ENCODE assay signal across 8 mouse cellular contexts in genomic region chr8:122284659-122285261, GRCm38 (mm10). TPM values are rescaled to one million over a fixed set of nuclear protein-coding genes. Genes with fewer than 3 reads are reported as not detected.
DNase-seq lines count a peak whose midpoint lies in the region; ATAC-seq and TF ChIP-seq lines count a peak whose summit lies in the region.

No protein-coding gene starts in this region.

- TF ChIP-seq CTCF in CH12.LX (conservative IDR thresholded peaks at IDR 0.05 in 1 of 2, IDR thresholded peaks at IDR 0.05 in 1 of 2; ENCODE audit: low read depth in 2 of 2, low read length in 2 of 2) = no peak
- no peak for TF ChIP-seq CTCF in thymus, adult 2 months (IDR thresholded peaks at IDR 0.05; ENCODE audit: borderline replicate concordance, control insufficient read depth, extremely low read depth, insufficient read depth, low read length, poor library complexity)

- peaks cover 41 to 57% of the 10 kb centered on the region in 2 experiments for H3K4me1 ChIP-seq in CH12.LX (ENCODE audit: control insufficient read depth in 1 of 2, insufficient read depth in 2 of 2)
- H3K4me1 ChIP-seq in erythroblast, embryonic 14.5 days (ENCODE audit: control insufficient read depth) = peaks cover 79% of the 10 kb centered on the region
- H3K4me1 ChIP-seq in kidney, embryonic 16.5 days (ENCODE audit: insufficient read depth, low read length) = peaks cover 51% of the 10 kb centered on the region
- H3K4me1 ChIP-seq in midbrain, embryonic 10.5 days = peaks cover 82% of the 10 kb centered on the region
- peaks cover 62% of the 10 kb centered on the region for H3K4me1 ChIP-seq in thymus, adult 2 months (replicated peaks; ENCODE audit: control insufficient read depth, insufficient read depth, low read length)

- peak overlapping the region; percentile 73 for H3K9ac ChIP-seq in CH12.LX (ENCODE audit: insufficient read depth, low read depth)
- H3K9ac ChIP-seq in kidney, embryonic 16.5 days (replicated peaks; ENCODE audit: low read length) = peak overlapping the region; percentile 79

- peak; percentile 89 for TF ChIP-seq EP300 in CH12.LX (IDR thresholded peaks at IDR 0.05; ENCODE audit: low read length)

- 5% methylated on average over 21 of the region's 21 CpGs for WGBS in kidney, embryonic 16.5 days
- WGBS in midbrain, embryonic 10.5 days = 4% methylated on average over 21 of the region's 21 CpGs
- under 1% methylated on average over 21 of the region's 21 CpGs for WGBS in thymus, adult 2 months

- TF ChIP-seq RAD21 in CH12.LX (IDR thresholded peaks at IDR 0.05; ENCODE audit: low read depth, low read length) = no peak; the same call in none of the 2 replicates

- intact Hi-C loops in left cerebral cortex, postnatal 25 days (cut with DNase I) = loop anchor here (10.0 kb wide), 1 partner anchor 160 kb away; the partner anchor contains the start of gene Mvd

- peak overlapping the region; percentile 99 for H3K27ac ChIP-seq in CH12.LX (ENCODE audit: insufficient read depth, low read depth)
- peak overlapping the region; percentile 74 for H3K27ac ChIP-seq in kidney, embryonic 16.5 days (ENCODE audit: low read length)
- peak overlapping the region; percentile 83 for H3K27ac ChIP-seq in midbrain, embryonic 10.5 days (replicated peaks)
- peak overlapping the region; percentile 69 for H3K27ac ChIP-seq in thymus, adult 2 months (ENCODE audit: control insufficient read depth, insufficient read depth, low read length)

- TF ChIP-seq POLR2A in CH12.LX (IDR thresholded peaks at IDR 0.05; ENCODE audit: low read depth, low read length) = no peak
- no peak for TF ChIP-seq POLR2A in thymus, adult 2 months (IDR thresholded peaks at IDR 0.05; ENCODE audit: control insufficient read depth, extremely low read depth, insufficient read depth, low read length, poor library complexity)

- H3K79me2 ChIP-seq in CH12.LX (replicated peaks; ENCODE audit: control insufficient read depth, extremely low read depth, insufficient read depth, poor library complexity, severe bottlenecking) = peaks cover 34% of the 10 kb centered on the region

- H3K27me3 ChIP-seq in CH12.LX (replicated peaks) = no peaks in the 10 kb centered on the region
- H3K27me3 ChIP-seq in erythroblast, embryonic 14.5 days (ENCODE audit: control insufficient read depth) = no peaks in the 10 kb centered on the region
- H3K27me3 ChIP-seq in kidney, embryonic 16.5 days (ENCODE audit: insufficient read depth, low read length) = 0 out of 2 replicates have a peak, but pooled peaks cover 4% of the 10 kb centered on the region
- H3K27me3 ChIP-seq in midbrain, embryonic 10.5 days (ENCODE audit: low read depth, poor library complexity, severe bottlenecking) = peaks cover 62% of the 10 kb centered on the region
- no peaks in the 10 kb centered on the region for H3K27me3 ChIP-seq in thymus, adult 2 months (ENCODE audit: control insufficient read depth, insufficient read depth, low read length)

- no peaks in the 10 kb centered on the region for H3K9me3 ChIP-seq in CH12.LX (replicated peaks; ENCODE audit: low read length)
- H3K9me3 ChIP-seq in erythroblast, embryonic 14.5 days (ENCODE audit: control insufficient read depth, low read length) = no peaks in the 10 kb centered on the region; the same call in 1 of the 2 replicates
- H3K9me3 ChIP-seq in kidney, embryonic 16.5 days (ENCODE audit: low read length) = no peaks in the 10 kb centered on the region
- no peaks in the 10 kb centered on the region for H3K9me3 ChIP-seq in midbrain, embryonic 10.5 days (replicated peaks)

- peak overlapping the region; percentile 91 for H3K4me2 ChIP-seq in CH12.LX (ENCODE audit: insufficient read depth, low read depth, poor library complexity, severe bottlenecking)
- peak overlapping the region; percentile 93 for H3K4me2 ChIP-seq in kidney, embryonic 16.5 days (replicated peaks; ENCODE audit: low read depth, low read length)

- no peak for ATAC-seq in kidney, embryonic 16.5 days (ENCODE audit: low FRiP score, low TSS enrichment)

- H3K4me3 ChIP-seq in CH12.LX (replicated peaks in 1 of 3; ENCODE audit: low read depth in 2 of 3, low read length in 2 of 3, poor library complexity in 1 of 3) = peak overlapping the region; percentile 78 to 89 (median 87)
- H3K4me3 ChIP-seq in erythroblast, embryonic 14.5 days (replicated peaks) = peak overlapping the region; percentile 84
- peak overlapping the region; percentile 80 for H3K4me3 ChIP-seq in kidney, embryonic 16.5 days (ENCODE audit: low read length)
- H3K4me3 ChIP-seq in midbrain, embryonic 10.5 days = peak overlapping the region; percentile 71
- H3K4me3 ChIP-seq in thymus, adult 2 months (ENCODE audit: control insufficient read depth, insufficient read depth, low read length) = peak overlapping the region; percentile 67

- H3K36me3 ChIP-seq in CH12.LX (replicated peaks in 1 of 2; ENCODE audit: control insufficient read depth in 1 of 2, insufficient read depth in 1 of 2, low read length in 1 of 2) = peaks cover 3 to 33% of the 10 kb centered on the region in 2 experiments
- peaks cover 72% of the 10 kb centered on the region for H3K36me3 ChIP-seq in erythroblast, embryonic 14.5 days (ENCODE audit: control insufficient read depth)
- H3K36me3 ChIP-seq in kidney, embryonic 16.5 days (ENCODE audit: insufficient read depth, low read length) = no peaks in the 10 kb centered on the region
- no peaks in the 10 kb centered on the region for H3K36me3 ChIP-seq in midbrain, embryonic 10.5 days
- no peaks in the 10 kb centered on the region for H3K36me3 ChIP-seq in thymus, adult 2 months (ENCODE audit: control insufficient read depth, insufficient read depth, low read length)

- in situ Hi-C loops in CH12.LX (cut with MboI; ENCODE audit: low pct_ligation_motif_present, low pct_unique_long_range_greater_than_20kb, low sequenced_read_pairs) = loop anchor here (5.0 kb wide), 1 partner anchor 43 kb away; no protein-coding TSS in a partner anchor

- DNase-seq in B cell, adult 2 months = peak; percentile 68 to 70
- peak; percentile 91 for DNase-seq in CH12.LX (ENCODE audit: extremely low read depth)
- DNase-seq in midbrain, embryonic 10.5 days (ENCODE audit: low spot score) = peak; percentile 58
- peak; percentile 58 for DNase-seq in thymus, adult 2 months
- no peak for DNase-seq in left cerebral cortex, postnatal 25 days (ENCODE audit: low spot score in 2 of 2)
- no peak for DNase-seq in right cerebral cortex, postnatal 4 days

- dilution Hi-C loops in CH12.LX (cut with MboI; ENCODE audit: extremely low pct_ligation_motif_present, extremely low pct_unique_long_range_greater_than_20kb, low sequenced_read_pairs) = no loop called here

TF ChIP-seq in CH12.LX, 34 proteins besides CTCF, POLR2A, EP300 and RAD21 (continues in another document):
- peak; percentile 42 for TF ChIP-seq NELFE (IDR thresholded peaks at IDR 0.05; ENCODE audit: low read depth, low read length)
- TF ChIP-seq KAT2A (IDR thresholded peaks at IDR 0.05; ENCODE audit: insufficient replicate concordance, low read length) = 0 out of 2 replicates have a peak, but pooled peaks have one; percentile 69
- TF ChIP-seq BHLHE40 (IDR thresholded peaks at IDR 0.05; ENCODE audit: low read depth, low read length) = peak; percentile 96
- TF ChIP-seq NRF1 (IDR thresholded peaks at IDR 0.05; ENCODE audit: low read depth, low read length) = 0 out of 2 replicates have a peak, but pooled peaks have one; percentile 37
- TF ChIP-seq IRF4 (IDR thresholded peaks at IDR 0.05; ENCODE audit: low read depth, low read length) = peak; percentile 81
- peak; percentile 94 for TF ChIP-seq MAZ (IDR thresholded peaks at IDR 0.05; ENCODE audit: low read depth, low read length)
- peak; percentile 35; the same call in 1 of the 2 replicates for TF ChIP-seq HCFC1 (IDR thresholded peaks at IDR 0.05; ENCODE audit: low read depth, low read length)
- no peak for TF ChIP-seq USF2 (conservative IDR thresholded peaks at IDR 0.05; ENCODE audit: low read depth, low read length)
- TF ChIP-seq ZNF384 (IDR thresholded peaks at IDR 0.05; ENCODE audit: low read depth, low read length) = 0 out of 2 replicates have a peak, but pooled peaks have one; percentile 8
- TF ChIP-seq GABPA (IDR thresholded peaks at IDR 0.05; ENCODE audit: insufficient replicate concordance, low read depth, low read length) = no peak
- TF ChIP-seq RCOR1 (conservative IDR thresholded peaks at IDR 0.05; ENCODE audit: low read depth, low read length) = peak; percentile 91
- TF ChIP-seq ZKSCAN1 (IDR thresholded peaks at IDR 0.05; ENCODE audit: borderline replicate concordance, low read depth, low read length) = no peak
- 0 out of 2 replicates have a peak, but pooled peaks have one; percentile 27 for TF ChIP-seq ELF1 (IDR thresholded peaks at IDR 0.05; ENCODE audit: low read depth, low read length)
- TF ChIP-seq CHD2 (IDR thresholded peaks at IDR 0.05; ENCODE audit: low read length) = peak; percentile 72
- TF ChIP-seq CHD1 (IDR thresholded peaks at IDR 0.05; ENCODE audit: low read depth, low read length) = peak; percentile 88; the same call in 1 of the 2 replicates
- peak; percentile 94 for TF ChIP-seq ETS1 (conservative IDR thresholded peaks at IDR 0.05; ENCODE audit: low read depth, low read length)
- no peak for TF ChIP-seq USF1 (IDR thresholded peaks at IDR 0.05; ENCODE audit: low read depth, low read length)
- no peak for TF ChIP-seq ZC3H11A (IDR thresholded peaks at IDR 0.05; ENCODE audit: low read depth, low read length)
- peak; percentile 98 for TF ChIP-seq TCF12 (IDR thresholded peaks at IDR 0.05; ENCODE audit: low read depth, low read length)
- TF ChIP-seq MEF2A (IDR thresholded peaks at IDR 0.05; ENCODE audit: borderline replicate concordance, low read depth, low read length) = peak; percentile 83; the same call in 1 of the 2 replicates
- 0 out of 2 replicates have a peak, but pooled peaks have one; percentile 42 for TF ChIP-seq JUND (conservative IDR thresholded peaks at IDR 0.05; ENCODE audit: low read depth, low read length)
- no peak; the same call in 1 of the 2 replicates for TF ChIP-seq ZMIZ1 (IDR thresholded peaks at IDR 0.05; ENCODE audit: low read depth, low read length)
- peak; percentile 89; the same call in 1 of the 2 replicates for TF ChIP-seq SIN3A (IDR thresholded peaks at IDR 0.05; ENCODE audit: low read length)
- TF ChIP-seq SMC3 (IDR thresholded peaks at IDR 0.05; ENCODE audit: low read depth, low read length) = no peak
- no peak for TF ChIP-seq POLR2AphosphoS2 (IDR thresholded peaks at IDR 0.05; ENCODE audit: low read depth, low read length)

RNA-seq across cellular contexts. Expression of gene Zfpm1, which starts 2.8 kb away (rescaled TPM):
- 30.1 and 31.0 TPM in 2 replicates for total RNA-seq in CH12.LX (2012; rRNA removed)
- 11.0 and 11.3 TPM in 2 replicates for total RNA-seq in CH12.LX (2014; rRNA removed)
- 63.5 and 68.4 TPM in 2 replicates for polyA plus RNA-seq in CH12.LX (2012; ENCODE audit: insufficient read length, low read depth)
- polyA plus RNA-seq in erythroblast, embryonic 14.5 days (2012) = 331 and 361 TPM in 2 replicates
- 1.5 and 1.6 TPM in 2 replicates for polyA plus RNA-seq in kidney, embryonic 16.5 days (2015; fragmentation: Nextera tagmentation; extraction: Ambion mirVana)
- polyA plus RNA-seq in midbrain, embryonic 10.5 days (2016; fragmentation: Nextera tagmentation; extraction: Ambion mirVana) = 1.3 and 1.5 TPM in 2 replicates
- polyA plus RNA-seq in thymus, adult 2 months (2012; rRNA removed) = 100 and 134 TPM in 2 replicates
- 10 to 100 TPM; 36.9 to 39.3 TPM for total RNA-seq in left cerebral cortex, postnatal 25 days (2021)

Comparison
In these comparisons a context has a peak if more than half of its experiments do, and no peak if none do; other contexts are left out.
1. DNase-seq: peak in B cell, adult 2 months (2 of 2), CH12.LX (single experiment), midbrain, embryonic 10.5 days (single experiment) and thymus, adult 2 months (single experiment); none in left cerebral cortex, postnatal 25 days (0 of 2) and right cerebral cortex, postnatal 4 days (single experiment).
2. RNA of gene Zfpm1, which starts 2.8 kb away (polyA plus RNA-seq): 331 to 361 TPM in erythroblast, embryonic 14.5 days, 100 to 134 TPM in thymus, adult 2 months and 63.5 to 68.4 TPM in CH12.LX; 1.5 to 1.6 TPM in kidney, embryonic 16.5 days and 1.3 to 1.5 TPM in midbrain, embryonic 10.5 days; every median in the first group is over 10 times any median in the second.
3. Peak in every context shown above with its lines, with median percentiles within 50 percentile points of each other: H3K27ac ChIP-seq and H3K4me3 ChIP-seq.